Mouse (Mus musculus) G1E (cell line): ENCODE results near the gene Tmem52b.

Experiments used
- CTCF ChIP-seq: IDR thresholded peaks from 2 replicates; pipeline ENCODE4 v1.5.1; 2012; ENCODE audit warnings: low read depth, low read length, inconsistent platforms, mixed read lengths
- GATA1 ChIP-seq: IDR thresholded peaks from 2 replicates; pipeline ENCODE4 v1.6.1; 2012; ENCODE audit warnings: borderline replicate concordance, low read length, inconsistent platforms, mixed read lengths
- GATA2 ChIP-seq: IDR thresholded peaks from 2 replicates; pipeline ENCODE4 v1.6.1; 2012; ENCODE audit warnings: low read depth, low read length, inconsistent platforms, borderline replicate concordance
- TAL1 ChIP-seq: conservative IDR thresholded peaks from 2 replicates; pipeline ENCODE4 v1.6.1; 2012; ENCODE audit warnings: low read depth, low read length, inconsistent platforms, mixed read lengths

DNA sequence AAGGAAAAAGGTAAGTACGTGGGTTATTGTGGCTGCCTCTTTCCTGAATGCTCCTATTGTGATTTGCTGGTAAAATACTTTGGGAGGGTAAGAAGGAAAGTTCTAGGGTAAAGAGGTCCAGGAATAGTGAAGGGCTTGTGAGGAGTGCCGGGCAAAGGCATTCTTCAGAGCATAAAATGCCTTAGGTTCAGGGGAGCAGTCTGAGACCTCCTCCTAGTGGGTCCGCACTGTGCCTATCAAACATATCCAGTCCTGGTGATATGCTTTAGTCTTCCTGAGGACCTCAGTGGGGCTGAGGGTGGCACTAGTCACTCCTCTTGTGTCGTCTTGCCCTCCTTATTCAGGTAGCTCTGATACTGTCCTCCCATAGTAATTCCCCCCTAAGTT, 47.3 kb downstream of the Tmem52b start:
- TF ChIP-seq CTCF (no peak), GATA1 (no peak), GATA2 (no peak), TAL1 (no peak)
